Mouse (Mus musculus) midbrain, embryonic 13.5 days (tissue): ENCODE results near the gene Arhgap1. TPM values are rescaled to one million over a fixed set of nuclear protein-coding genes. Genes with fewer than 3 reads are reported as not detected.

ENCODE experiments used
- ATAC-seq: fragments of 200-750 bp; cut with Nextera tagmentation; 2 replicates; pipeline ENCODE4 v1.8.0; 2017; ENCODE audit warnings: mild to moderate bottlenecking, moderate TSS enrichment, moderate library complexity
- H3K27ac ChIP-seq: fragments of 300-500 bp; sonication (generic); 2 replicates; pipeline ENCODE4 v1.5.1; 2015; ENCODE audit warnings: inconsistent platforms, mild to moderate bottlenecking, moderate library complexity
- H3K27me3 ChIP-seq: fragments of 300-500 bp; sonication (generic); 2 replicates; pipeline ENCODE4 v1.6.1; 2015; ENCODE audit warnings: mild to moderate bottlenecking, inconsistent platforms
- H3K36me3 ChIP-seq: fragments of 300-500 bp; sonication (generic); 2 replicates; pipeline ENCODE4 v1.6.1; 2015; ENCODE audit warnings: mild to moderate bottlenecking, inconsistent platforms
- H3K4me1 ChIP-seq: fragments of 300-500 bp; sonication (generic); replicated peaks from 2 replicates; pipeline ENCODE4 v1.6.1; 2015; ENCODE audit warnings: inconsistent platforms
- H3K4me2 ChIP-seq: fragments of 300-500 bp; sonication (generic); replicated peaks from 2 replicates; pipeline ENCODE4 v1.6.1; 2015; ENCODE audit warnings: moderate library complexity, mild to moderate bottlenecking, inconsistent platforms
- H3K4me3 ChIP-seq: fragments of 300-500 bp; sonication (generic); replicated peaks from 2 replicates; pipeline ENCODE4 v1.5.1; 2015; ENCODE audit warnings: mild to moderate bottlenecking, inconsistent platforms
- H3K9ac ChIP-seq: fragments of 300-500 bp; sonication (generic); replicated peaks from 2 replicates; pipeline ENCODE4 v1.6.1; 2015; ENCODE audit warnings: mild to moderate bottlenecking, inconsistent platforms
- H3K9me3 ChIP-seq: fragments of 300-500 bp; sonication (generic); 2 replicates; pipeline ENCODE4 v1.6.1; 2016; ENCODE audit warnings: mild to moderate bottlenecking, inconsistent platforms
- WGBS: fragments of 180-500 bp; shearing (Covaris S2); methylation state at CpG from one replicate; pipeline ENCODE4 v1.1.7; 2015; 5-methylcytosine and 5-hydroxymethylcytosine counted together
- polyA plus RNA-seq: library from polyadenylated mRNA; unstranded; fragments of >200 nt; fragmentation: Nextera tagmentation; extraction: Ambion mirVana; gene quantifications from 2 replicates; pipeline ENCODE4 v1.2.1, GENCODE M21; 2015

Gene Arhgap1
- polyA plus RNA-seq, 1 experiment from 2014 or later, result 89.0 TPM

GRCm38 (mm10) chr2:91670038-91670437, 20.4 kb downstream of the Arhgap1 start:
- 92% methylated on average over 6 of the region's 6 CpGs for WGBS
- H3K36me3 ChIP-seq, result peaks cover 91% of the 10 kb centered on the region
- no peak for ATAC-seq

DNA sequence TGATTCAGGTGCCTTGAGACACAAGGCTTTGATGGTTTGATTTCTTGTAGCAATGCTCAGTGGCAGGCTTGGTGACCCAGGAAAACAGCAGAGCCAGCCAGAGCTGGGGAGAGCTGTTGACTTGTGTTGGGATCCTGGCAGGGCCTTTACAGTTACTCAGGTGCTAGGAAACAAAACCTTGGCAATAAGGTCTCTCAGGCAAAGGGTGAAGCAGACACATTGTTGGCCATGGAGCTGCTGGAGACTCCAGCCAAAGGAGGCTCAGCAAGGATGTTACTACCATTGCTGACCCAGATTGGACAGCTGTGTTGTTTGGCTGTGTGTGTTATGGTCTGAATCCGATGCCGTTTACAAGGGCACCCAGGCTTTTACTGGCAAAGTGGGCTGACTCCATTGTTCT, 23.9 kb downstream of the Arhgap1 start:
- Histone ChIP-seq H3K27ac (no peak overlapping the region), H3K9me3 (no peaks in the 10 kb centered on the region), H3K4me2 (no peak overlapping the region), H3K9ac (no peak overlapping the region), H3K4me3 (no peak overlapping the region), H3K4me1 (no peaks in the 10 kb centered on the region), H3K36me3 (peaks cover 97% of the 10 kb centered on the region), H3K27me3 (no peaks in the 10 kb centered on the region)
- no peak for ATAC-seq
- WGBS, result 92% methylated on average over 2 of the region's 2 CpGs

More at GRCm38 (mm10) chr2:91670038-91670437, 20.4 kb downstream of the Arhgap1 start:
- Histone ChIP-seq H3K4me3 (no peak overlapping the region), H3K27ac (no peak overlapping the region), H3K4me2 (no peak overlapping the region), H3K9me3 (no peaks in the 10 kb centered on the region), H3K9ac (no peak overlapping the region), H3K27me3 (no peaks in the 10 kb centered on the region), H3K4me1 (no peaks in the 10 kb centered on the region)

DNA sequence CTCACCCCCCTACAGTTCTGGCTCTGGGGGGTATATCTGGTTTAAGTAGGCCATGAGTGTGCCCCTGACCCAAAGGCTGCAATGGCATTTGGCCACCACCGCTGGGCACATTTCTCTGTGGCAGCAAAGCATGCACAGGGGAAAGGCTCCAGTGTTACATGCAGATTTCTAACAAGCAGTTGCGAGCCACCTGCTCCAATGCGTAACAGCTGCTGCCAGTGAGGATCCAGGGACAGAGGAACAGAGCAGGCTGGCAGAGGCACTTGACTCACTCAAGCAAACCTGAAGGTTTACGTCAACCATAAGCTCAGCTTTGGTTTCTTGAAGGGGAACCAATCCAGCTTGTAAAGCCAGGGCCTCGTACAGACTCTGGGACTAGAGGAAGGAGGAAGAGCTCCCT, 25.2 kb downstream of the Arhgap1 start:
- Histone ChIP-seq H3K9me3 (no peaks in the 10 kb centered on the region), H3K4me2 (no peak overlapping the region), H3K27ac (no peak overlapping the region), H3K4me3 (no peak overlapping the region), H3K27me3 (no peaks in the 10 kb centered on the region), H3K36me3 (peaks cover 97% of the 10 kb centered on the region), H3K9ac (0 out of 2 replicates have a peak overlapping the region, but pooled peaks have one; percentile 14), H3K4me1 (no peaks in the 10 kb centered on the region)
- ATAC-seq, result no peak
- WGBS, result 91% methylated on average over 5 of the region's 5 CpGs

DNA sequence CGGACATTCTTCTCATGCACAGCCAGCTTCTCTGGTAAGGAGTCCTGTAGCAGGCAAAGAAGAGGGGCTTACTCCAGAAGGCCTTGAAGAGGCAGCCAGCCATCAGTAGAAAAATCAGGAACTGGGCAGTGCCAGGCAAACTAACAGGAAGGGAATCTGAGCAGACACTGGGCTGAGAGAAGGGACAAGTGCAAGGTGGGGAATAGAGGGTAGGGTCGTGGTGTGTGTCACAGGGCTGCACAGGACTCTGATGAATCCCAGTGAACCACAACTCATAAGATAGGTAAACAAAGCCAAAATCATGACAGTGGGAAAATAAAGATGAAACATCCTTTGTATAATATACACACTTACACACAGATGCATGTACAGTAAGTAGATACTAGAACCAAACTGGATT, 26.8 kb downstream of the Arhgap1 start:
- no peaks in the 10 kb centered on the region for H3K9me3 ChIP-seq
- no peak for ATAC-seq
- no peak overlapping the region for H3K4me3 ChIP-seq
- no peaks in the 10 kb centered on the region for H3K27me3 ChIP-seq
- no peak overlapping the region for H3K9ac ChIP-seq
- peaks cover 99% of the 10 kb centered on the region for H3K36me3 ChIP-seq
- H3K4me2 ChIP-seq, result no peak overlapping the region
- no peaks in the 10 kb centered on the region for H3K4me1 ChIP-seq
- 88% methylated on average over 2 of the region's 2 CpGs for WGBS
- H3K27ac ChIP-seq, result no peak overlapping the region

DNA sequence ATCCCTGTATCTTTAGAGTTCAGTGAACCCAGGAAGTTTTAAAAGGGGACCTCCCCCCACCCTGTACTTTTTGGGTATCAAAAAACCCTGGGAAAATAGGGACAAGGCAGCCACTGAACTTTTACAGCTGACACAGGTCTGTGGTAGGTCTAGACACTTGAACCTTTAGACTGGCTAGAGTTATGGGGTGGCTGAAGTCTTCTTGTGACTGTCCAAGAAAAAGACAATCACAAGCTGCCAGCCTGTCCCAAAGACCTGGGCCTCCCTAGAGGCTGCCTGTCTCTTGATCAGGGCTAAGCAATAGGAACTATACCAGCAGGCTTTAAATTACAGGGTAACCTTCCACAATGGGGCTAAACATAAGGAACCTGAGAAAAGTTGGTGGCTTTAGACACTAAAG, 27.3 kb downstream of the Arhgap1 start:
- Histone ChIP-seq H3K4me2 (no peak overlapping the region), H3K4me1 (no peaks in the 10 kb centered on the region), H3K36me3 (peaks cover 99% of the 10 kb centered on the region), H3K27ac (no peak overlapping the region), H3K27me3 (no peaks in the 10 kb centered on the region), H3K9me3 (no peaks in the 10 kb centered on the region), H3K9ac (no peak overlapping the region), H3K4me3 (no peak overlapping the region)
- no peak for ATAC-seq

GRCm38 (mm10) chr2:91682850-91683249, 33.2 kb downstream of the Arhgap1 start:
- no peak for ATAC-seq
- peaks cover 86% of the 10 kb centered on the region for H3K36me3 ChIP-seq

DNA sequence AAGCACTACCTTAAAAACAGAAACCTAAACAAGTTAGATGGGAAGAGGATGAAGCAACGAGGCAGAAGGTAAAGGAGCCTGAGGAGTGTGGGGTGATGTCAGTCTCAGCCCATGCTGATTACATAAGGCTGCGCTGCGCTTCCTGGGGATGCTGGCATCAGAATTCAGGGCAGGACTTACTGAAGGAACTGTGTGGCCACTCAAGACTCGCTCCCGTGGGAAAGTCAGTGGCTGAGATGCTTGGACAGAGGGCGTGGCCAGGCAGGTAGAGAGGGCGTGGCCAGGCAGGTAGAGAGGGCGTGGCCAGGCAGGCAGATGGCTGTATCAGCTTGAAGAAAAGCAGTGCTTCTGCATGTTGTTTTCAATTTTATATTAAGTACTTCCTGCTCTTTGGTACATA, 34.3 kb downstream of the Arhgap1 start:
- peaks cover 86% of the 10 kb centered on the region for H3K36me3 ChIP-seq
- ATAC-seq, result no peak
- WGBS, result 82% methylated on average over 8 of the region's 8 CpGs
- H3K4me2 ChIP-seq, result no peak overlapping the region
- no peaks in the 10 kb centered on the region for H3K27me3 ChIP-seq
- H3K4me3 ChIP-seq, result no peak overlapping the region
- H3K9me3 ChIP-seq, result no peaks in the 10 kb centered on the region
- H3K9ac ChIP-seq, result no peak overlapping the region
- H3K27ac ChIP-seq, result no peak overlapping the region
- H3K4me1 ChIP-seq, result no peaks in the 10 kb centered on the region

More at GRCm38 (mm10) chr2:91682850-91683249, 33.2 kb downstream of the Arhgap1 start:
- no peak overlapping the region for H3K27ac ChIP-seq
- WGBS, result 63% methylated on average over 4 of the region's 4 CpGs
- no peak overlapping the region for H3K4me2 ChIP-seq
- H3K27me3 ChIP-seq, result no peaks in the 10 kb centered on the region
- H3K4me1 ChIP-seq, result no peaks in the 10 kb centered on the region
- H3K9me3 ChIP-seq, result no peaks in the 10 kb centered on the region
- no peak overlapping the region for H3K4me3 ChIP-seq
- no peak overlapping the region for H3K9ac ChIP-seq

- Histone ChIP-seq H3K4me3 (no peak overlapping the region), H3K36me3 (peaks cover 72% of the 10 kb centered on the region), H3K27ac (no peak overlapping the region), H3K9me3 (no peaks in the 10 kb centered on the region), H3K9ac (no peak overlapping the region), H3K4me2 (no peak overlapping the region), H3K4me1 (no peaks in the 10 kb centered on the region), H3K27me3 (no peaks in the 10 kb centered on the region)
- ATAC-seq, result no peak
- 85% methylated on average over 7 of the region's 7 CpGs for WGBS
Observed at GRCm38 (mm10) chr2:91689452-91689851, 39.8 kb downstream of the Arhgap1 start.

- WGBS, result 94% methylated on average over 10 of the region's 10 CpGs
- H3K36me3 ChIP-seq, result peaks cover 27% of the 10 kb centered on the region
- no peak overlapping the region for H3K4me2 ChIP-seq
- no peaks in the 10 kb centered on the region for H3K4me1 ChIP-seq
- H3K4me3 ChIP-seq, result no peak overlapping the region
- no peaks in the 10 kb centered on the region for H3K9me3 ChIP-seq
- H3K27ac ChIP-seq, result no peak overlapping the region
- no peak overlapping the region for H3K9ac ChIP-seq
- no peak for ATAC-seq
- H3K27me3 ChIP-seq, result no peaks in the 10 kb centered on the region
Observed at GRCm38 (mm10) chr2:91695436-91696224, 46.0 kb downstream of the Arhgap1 start.

- Histone ChIP-seq H3K4me2 (no peak overlapping the region), H3K9ac (no peak overlapping the region), H3K36me3 (peaks cover 25% of the 10 kb centered on the region), H3K4me3 (no peak overlapping the region), H3K4me1 (no peaks in the 10 kb centered on the region), H3K27me3 (no peaks in the 10 kb centered on the region), H3K9me3 (no peaks in the 10 kb centered on the region), H3K27ac (no peak overlapping the region)
- WGBS, result 91% methylated on average over 1 of the region's 1 CpGs
- ATAC-seq, result no peak
Observed at GRCm38 (mm10) chr2:91696225-91696590, 46.5 kb downstream of the Arhgap1 start.

DNA sequence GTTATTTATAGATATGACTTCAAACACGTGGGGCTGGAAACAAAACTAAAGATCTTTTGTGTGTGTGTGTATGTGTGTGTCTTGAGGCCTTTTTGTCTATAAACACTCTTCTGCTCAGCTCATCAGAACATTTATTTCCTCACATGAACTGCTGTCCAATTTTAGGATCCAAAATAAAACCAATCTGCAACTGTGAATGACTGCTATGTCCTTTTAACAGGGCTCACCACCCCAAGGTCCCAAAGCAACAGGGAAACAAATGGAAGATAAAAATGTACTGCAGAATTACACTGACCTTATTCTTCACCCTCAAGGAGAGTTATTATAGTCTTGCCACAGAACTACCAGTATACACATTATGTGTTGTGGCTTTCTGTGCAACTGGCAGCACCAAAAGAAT, 49.6 kb downstream of the Arhgap1 start:
- H3K4me3 ChIP-seq, result no peak overlapping the region
- no peak overlapping the region for H3K27ac ChIP-seq
- H3K9ac ChIP-seq, result no peak overlapping the region
- no peak overlapping the region for H3K4me2 ChIP-seq
- no peaks in the 10 kb centered on the region for H3K4me1 ChIP-seq
- no peaks in the 10 kb centered on the region for H3K9me3 ChIP-seq
- WGBS, result 80% methylated on average over 1 of the region's 1 CpGs
- ATAC-seq, result no peak
- no peaks in the 10 kb centered on the region for H3K27me3 ChIP-seq
- peaks cover 11% of the 10 kb centered on the region for H3K36me3 ChIP-seq

GRCm38 (mm10) chr2:91701366-91701765, 51.7 kb downstream of the Arhgap1 start:
- no peaks in the 10 kb centered on the region for H3K4me1 ChIP-seq
- H3K4me3 ChIP-seq, result no peak overlapping the region
- H3K27me3 ChIP-seq, result no peaks in the 10 kb centered on the region
- H3K27ac ChIP-seq, result no peak overlapping the region
- ATAC-seq, result no peak
- H3K4me2 ChIP-seq, result no peak overlapping the region
- H3K9me3 ChIP-seq, result no peaks in the 10 kb centered on the region
- H3K9ac ChIP-seq, result no peak overlapping the region
- H3K36me3 ChIP-seq, result no peaks in the 10 kb centered on the region
- WGBS, result 98% methylated on average over 2 of the region's 2 CpGs

DNA sequence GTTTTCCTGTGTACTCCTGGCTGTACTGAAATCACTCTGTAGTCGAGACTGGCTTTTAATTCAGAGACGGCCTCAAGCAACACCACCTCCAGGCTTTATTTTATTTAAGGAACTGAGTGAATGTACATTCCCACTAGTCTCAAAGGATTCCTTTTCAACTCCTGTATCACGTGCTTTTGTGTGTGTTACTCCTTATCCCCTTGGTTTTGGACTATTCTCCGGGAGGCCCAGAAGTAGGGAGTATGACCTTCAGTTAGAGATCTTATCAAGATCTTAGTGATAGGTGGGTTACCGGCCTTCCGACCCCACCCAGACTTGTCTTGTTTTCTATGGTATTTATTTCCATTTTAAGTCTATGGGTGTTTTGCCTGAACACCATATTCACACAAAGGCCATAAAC, 56.1 kb downstream of the Arhgap1 start:
- no peak overlapping the region for H3K4me2 ChIP-seq
- no peak overlapping the region for H3K9ac ChIP-seq
- H3K27ac ChIP-seq, result no peak overlapping the region
- H3K4me1 ChIP-seq, result peaks cover 11% of the 10 kb centered on the region
- no peaks in the 10 kb centered on the region for H3K36me3 ChIP-seq
- 87% methylated on average over 6 of the region's 6 CpGs for whole genome bisulfite sequencing
- H3K9me3 ChIP-seq, result no peaks in the 10 kb centered on the region
- ATAC-seq, result no peak
- H3K4me3 ChIP-seq, result no peak overlapping the region
- H3K27me3 ChIP-seq, result no peaks in the 10 kb centered on the region
